Comparison of ENCODE assay signal across 18 mouse cellular contexts in genomic region chrX:20561846-20562245, GRCm38 (mm10). TPM values are rescaled to one million over a fixed set of nuclear protein-coding genes. Genes with fewer than 3 reads are reported as not detected.
DNase-seq lines count a peak whose midpoint lies in the region; ATAC-seq and TF ChIP-seq lines count a peak whose summit lies in the region.
"Had no signal": no experiment of that assay in that cellular context is flagged by ENCODE, and none has a peak within 500 bp of the region (broad histone marks: within the 10 kb centered on the region; RNA-seq: fewer than 3 reads in every experiment).

No protein-coding gene starts in this region.

- H3K9ac ChIP-seq in embryonic facial prominence, embryonic 11.5 days (replicated peaks; ENCODE audit: low read length), result no peak overlapping the region
- H3K9ac ChIP-seq in kidney, postnatal 0 days (ENCODE audit: low read depth, low read length), result no peak overlapping the region
- H3K9ac ChIP-seq: kidney, embryonic 15.5 days; lung, embryonic 15.5 days; neural tube, embryonic 12.5 days had no signal

- TF ChIP-seq CTCF in kidney, postnatal 0 days (IDR thresholded peaks at IDR 0.05; ENCODE audit: low read depth), result peak; percentile 67

- H3K9me3 ChIP-seq in embryonic facial prominence, embryonic 11.5 days (replicated peaks; ENCODE audit: control insufficient read depth, low read length), result no peaks in the 10 kb centered on the region
- no peaks in the 10 kb centered on the region for H3K9me3 ChIP-seq in embryonic facial prominence, embryonic 10.5 days
- no peaks in the 10 kb centered on the region for H3K9me3 ChIP-seq in kidney, postnatal 0 days (replicated peaks; ENCODE audit: low read length)
- H3K9me3 ChIP-seq: kidney, embryonic 15.5 days; lung, embryonic 15.5 days; midbrain, embryonic 10.5 days; neural tube, embryonic 12.5 days had no signal

- WGBS in embryonic facial prominence, embryonic 11.5 days, result 35% methylated on average over 1 of the region's 1 CpGs
- 45% methylated on average over 1 of the region's 1 CpGs for WGBS in embryonic facial prominence, embryonic 10.5 days
- WGBS in kidney, postnatal 0 days, result 42% methylated on average over 1 of the region's 1 CpGs

- H3K4me1 ChIP-seq in embryonic facial prominence, embryonic 11.5 days (ENCODE audit: control insufficient read depth, insufficient read depth, low read length), result no peaks in the 10 kb centered on the region
- H3K4me1 ChIP-seq in embryonic facial prominence, embryonic 10.5 days, result no peaks in the 10 kb centered on the region
- no peaks in the 10 kb centered on the region for H3K4me1 ChIP-seq in kidney, postnatal 0 days (replicated peaks; ENCODE audit: insufficient read depth, low read length)
- H3K4me1 ChIP-seq: kidney, embryonic 15.5 days; lung, embryonic 15.5 days; midbrain, embryonic 10.5 days; neural tube, embryonic 12.5 days had no signal

- H3K27me3 ChIP-seq in embryonic facial prominence, embryonic 11.5 days (ENCODE audit: control insufficient read depth, insufficient read depth, low read length), result no peaks in the 10 kb centered on the region
- H3K27me3 ChIP-seq in embryonic facial prominence, embryonic 10.5 days (replicated peaks; ENCODE audit: low read depth, poor library complexity, severe bottlenecking), result no peaks in the 10 kb centered on the region
- H3K27me3 ChIP-seq in kidney, postnatal 0 days (ENCODE audit: insufficient read depth, low read length), result no peaks in the 10 kb centered on the region
- H3K27me3 ChIP-seq: kidney, embryonic 15.5 days; lung, embryonic 15.5 days; neural tube, embryonic 12.5 days had no signal

- ATAC-seq in embryonic facial prominence, embryonic 11.5 days (replicated peaks; ENCODE audit: insufficient number of reproducible peaks, low FRiP score, low TSS enrichment, low read depth), result no peak
- no peak for ATAC-seq in kidney, postnatal 0 days (replicated peaks; ENCODE audit: low FRiP score, low read depth)
- ATAC-seq in activated CD4-positive, CD25-positive, alpha-beta regulatory T cell, adult 4 months, result no peak

- H3K4me3 ChIP-seq in embryonic facial prominence, embryonic 11.5 days (ENCODE audit: low read depth, low read length), result no peak overlapping the region
- no peak overlapping the region for H3K4me3 ChIP-seq in embryonic facial prominence, embryonic 10.5 days
- no peak overlapping the region for H3K4me3 ChIP-seq in kidney, postnatal 0 days (replicated peaks; ENCODE audit: low read depth, low read length)
- H3K4me3 ChIP-seq: kidney, embryonic 15.5 days; lung, embryonic 15.5 days; midbrain, embryonic 10.5 days; neural tube, embryonic 12.5 days had no signal

- peak; percentile 6 for DNase-seq in embryonic facial prominence, embryonic 11.5 days (ENCODE audit: low spot score)
- DNase-seq in embryonic facial prominence, embryonic 10.5 days (ENCODE audit: low spot score), result no peak
- DNase-seq in kidney, postnatal 0 days (ENCODE audit: low spot score), result peak; percentile 42
- no peak for DNase-seq in kidney, adult 8-10 months
- peak; percentile 31 for DNase-seq in 416B (ENCODE audit: low read depth)
- peak; percentile 13 for DNase-seq in embryo, embryonic 10.5 days (ENCODE audit: low spot score)
- DNase-seq in neural tube, embryonic 10.5 days (ENCODE audit: extremely low spot score, low spot score), result no peak
- DNase-seq: adrenal gland, adult 8-10 months; cerebellum, postnatal 14 days; heart, adult 18-20 months; right cerebral cortex, adult 18-20 months had no signal

- no peaks in the 10 kb centered on the region for H3K36me3 ChIP-seq in embryonic facial prominence, embryonic 11.5 days (replicated peaks; ENCODE audit: control insufficient read depth, insufficient read depth, low read depth, low read length)
- H3K36me3 ChIP-seq in embryonic facial prominence, embryonic 10.5 days (replicated peaks), result no peaks in the 10 kb centered on the region
- H3K36me3 ChIP-seq in kidney, postnatal 0 days (ENCODE audit: insufficient read depth, low read length), result no peaks in the 10 kb centered on the region
- H3K36me3 ChIP-seq: kidney, embryonic 15.5 days; lung, embryonic 15.5 days; midbrain, embryonic 10.5 days; neural tube, embryonic 12.5 days had no signal

- H3K27ac ChIP-seq in embryonic facial prominence, embryonic 11.5 days (replicated peaks; ENCODE audit: low read depth, low read length), result no peak overlapping the region
- H3K27ac ChIP-seq in embryonic facial prominence, embryonic 10.5 days (replicated peaks), result no peak overlapping the region
- H3K27ac ChIP-seq in kidney, postnatal 0 days, result no peak overlapping the region
- H3K27ac ChIP-seq: kidney, embryonic 15.5 days; lung, embryonic 15.5 days; midbrain, embryonic 10.5 days; neural tube, embryonic 12.5 days had no signal

- H3K4me2 ChIP-seq in embryonic facial prominence, embryonic 11.5 days (ENCODE audit: low read depth, low read length), result no peak overlapping the region
- no peak overlapping the region for H3K4me2 ChIP-seq in kidney, postnatal 0 days (ENCODE audit: low read length)
- H3K4me2 ChIP-seq: kidney, embryonic 15.5 days; lung, embryonic 15.5 days; neural tube, embryonic 12.5 days had no signal

RNA-seq across cellular contexts. Expression of gene Rgn, which starts 12.3 kb away (rescaled TPM):
- 0.17 TPM in 1 of 2 replicates, not detected in the other for polyA plus RNA-seq in embryonic facial prominence, embryonic 11.5 days (2014; fragmentation: Nextera tagmentation; extraction: Ambion mirVana)
- polyA plus RNA-seq in embryonic facial prominence, embryonic 10.5 days (2016; fragmentation: Nextera tagmentation; extraction: Ambion mirVana), result 0.17 and 0.45 TPM in 2 replicates
- polyA plus RNA-seq in kidney, postnatal 0 days (2015; fragmentation: Nextera tagmentation; extraction: Ambion mirVana), result 14.7 and 16.8 TPM in 2 replicates
- not detected for polyA plus RNA-seq in activated CD4-positive, CD25-positive, alpha-beta regulatory T cell, adult 4 months (2017; shearing (Covaris generic))
- polyA plus RNA-seq: C2C12; limb, embryonic 11.5 days had no signal

RNA-seq across cellular contexts. Expression of gene Rbm10, which starts 55.5 kb away (rescaled TPM):
- 58.4 and 67.0 TPM in 2 replicates for polyA plus RNA-seq in embryonic facial prominence, embryonic 11.5 days (2014; fragmentation: Nextera tagmentation; extraction: Ambion mirVana)
- polyA plus RNA-seq in embryonic facial prominence, embryonic 10.5 days (2016; fragmentation: Nextera tagmentation; extraction: Ambion mirVana), result 112 and 113 TPM in 2 replicates
- 37.3 and 41.0 TPM in 2 replicates for polyA plus RNA-seq in kidney, postnatal 0 days (2015; fragmentation: Nextera tagmentation; extraction: Ambion mirVana)
- polyA plus RNA-seq in activated CD4-positive, CD25-positive, alpha-beta regulatory T cell, adult 4 months (2017; shearing (Covaris generic)), result 10 to 100 TPM; 32.4 to 48.4 TPM

RNA-seq across cellular contexts. Expression of gene Ndufb11, which starts 55.6 kb away (rescaled TPM):
- polyA plus RNA-seq in embryonic facial prominence, embryonic 11.5 days (2014; fragmentation: Nextera tagmentation; extraction: Ambion mirVana), result 207 and 208 TPM in 2 replicates
- polyA plus RNA-seq in embryonic facial prominence, embryonic 10.5 days (2016; fragmentation: Nextera tagmentation; extraction: Ambion mirVana), result 174 and 176 TPM in 2 replicates
- polyA plus RNA-seq in kidney, postnatal 0 days (2015; fragmentation: Nextera tagmentation; extraction: Ambion mirVana), result 451 and 489 TPM in 2 replicates
- 100 to 1,000 TPM; 256 to 268 TPM for polyA plus RNA-seq in activated CD4-positive, CD25-positive, alpha-beta regulatory T cell, adult 4 months (2017; shearing (Covaris generic))

Comparison
In these comparisons a context has a peak if more than half of its experiments do, and no peak if none do; other contexts are left out.
1. DNase-seq: peak in embryonic facial prominence, embryonic 11.5 days (single experiment), kidney, postnatal 0 days (single experiment), 416B (single experiment) and embryo, embryonic 10.5 days (single experiment); none in embryonic facial prominence, embryonic 10.5 days (single experiment), kidney, adult 8-10 months (0 of 2) and neural tube, embryonic 10.5 days (single experiment).
2. RNA of gene Rgn, which starts 12.3 kb away (polyA plus RNA-seq): 14.7 to 16.8 TPM in kidney, postnatal 0 days; 0.17 to 0.45 TPM in embryonic facial prominence, embryonic 10.5 days, 0.17 TPM in embryonic facial prominence, embryonic 11.5 days and not detected in activated CD4-positive, CD25-positive, alpha-beta regulatory T cell, adult 4 months; every median in the first group is over 10 times any median in the second.